Mouse (Mus musculus): Measurements from ENCODE around the gene Ttc4. TPM values are rescaled to one million over a fixed set of nuclear protein-coding genes. Genes with fewer than 3 reads are reported as not detected.

Gene Ttc4
- polyA plus RNA-seq, 1 experiment: 51.6 TPM

GRCm38 (mm10) chr4:106650833-106651527 lies 27.8 kb downstream of the Ttc4 start, which contains the start of gene Pars2:
TSS of gene Pars2 (plus strand) at chr4:106651069.
- peak; percentile 57 for DNase-seq (ENCODE audit: low read depth)

- DNase-seq (ENCODE audit: low read depth): no peak
Measured at GRCm38 (mm10) chr4:106647137-106647536, 31.6 kb downstream of the Ttc4 start.

GRCm38 (mm10) chr4:106645797-106646196 lies 32.9 kb downstream of the Ttc4 start:
- DNase-seq (ENCODE audit: low read depth): no peak

GRCm38 (mm10) chr4:106644218-106644610 lies 34.5 kb downstream of the Ttc4 start:
- DNase-seq (ENCODE audit: low read depth): no peak

- DNase-seq (ENCODE audit: low read depth): no peak
Measured at GRCm38 (mm10) chr4:106643483-106644217, 35.1 kb downstream of the Ttc4 start.

GRCm38 (mm10) chr4:106634086-106634479 lies 44.7 kb downstream of the Ttc4 start:
- DNase-seq (ENCODE audit: low read depth): no peak

- DNase-seq (ENCODE audit: low read depth): no peak
Measured at GRCm38 (mm10) chr4:106633281-106634085, 45.3 kb downstream of the Ttc4 start.

GRCm38 (mm10) chr4:106632313-106632712 lies 46.4 kb downstream of the Ttc4 start:
- no peak for DNase-seq (ENCODE audit: low read depth)

GRCm38 (mm10) chr4:106630333-106631220 lies 48.2 kb downstream of the Ttc4 start:
- DNase-seq (ENCODE audit: low read depth): no peak

- no peak for DNase-seq (ENCODE audit: low read depth)
Measured at GRCm38 (mm10) chr4:106629374-106629773, 49.4 kb downstream of the Ttc4 start.

GRCm38 (mm10) chr4:106628650-106629360 lies 49.9 kb downstream of the Ttc4 start:
- DNase-seq (ENCODE audit: low read depth): no peak

- no peak for DNase-seq (ENCODE audit: low read depth)
Measured at GRCm38 (mm10) chr4:106627809-106628208, 50.9 kb downstream of the Ttc4 start.

GRCm38 (mm10) chr4:106624271-106624670 lies 54.5 kb downstream of the Ttc4 start:
- DNase-seq (ENCODE audit: low read depth): no peak

- no peak for DNase-seq (ENCODE audit: low read depth)
Measured at GRCm38 (mm10) chr4:106622712-106623111, 56.0 kb downstream of the Ttc4 start.

- peak; percentile 58 for DNase-seq (ENCODE audit: low read depth)
Measured at GRCm38 (mm10) chr4:106622030-106622493, 56.7 kb downstream of the Ttc4 start, which contains the start of gene Ttc22. TSS of gene Ttc22 (plus strand) at chr4:106622432.

GRCm38 (mm10) chr4:106621428-106621827 lies 57.3 kb downstream of the Ttc4 start:
- no peak for DNase-seq (ENCODE audit: low read depth)

GRCm38 (mm10) chr4:106618898-106619297 lies 59.8 kb downstream of the Ttc4 start:
- no peak for DNase-seq (ENCODE audit: low read depth)

- DNase-seq (ENCODE audit: low read depth): no peak
Measured at GRCm38 (mm10) chr4:106617056-106617455, 61.7 kb downstream of the Ttc4 start, which contains the start of gene Lexm. TSS of gene Lexm (minus strand) at chr4:106617241.

GRCm38 (mm10) chr4:106615637-106616036 lies 63.1 kb downstream of the Ttc4 start:
- DNase-seq (ENCODE audit: low read depth): no peak

- DNase-seq (ENCODE audit: low read depth): no peak
Measured at GRCm38 (mm10) chr4:106614881-106615280, 63.9 kb downstream of the Ttc4 start.
